Mouse (Mus musculus) MEL (cell line): ENCODE data around the gene Chst15. TPM values are rescaled to one million over a fixed set of nuclear protein-coding genes. Genes with fewer than 3 reads are reported as not detected.

Source experiments
- DNase-seq: peaks from one replicate; pipeline ENCODE4 v3.0.0; 2011; ENCODE audit warnings: low read depth, low spot score
- H3K27ac ChIP-seq: 2 replicates; pipeline ENCODE4 v1.5.1; 2012; ENCODE audit warnings: low read depth, mild to moderate bottlenecking, control low read depth, low read length, moderate library complexity; ENCODE audit not compliant: control insufficient read depth
- H3K27me3 ChIP-seq, 2 experiments: fragments of 150-350 bp in 1 of 2; sonication (generic) in 1 of 2; 2 replicates each; pipeline ENCODE4 v1.6.1; 2012; ENCODE audit warnings: low read length in 2 of 2, mild to moderate bottlenecking in 2 of 2, improper control_type of control experiment in 1 of 2, moderate library complexity in 1 of 2; ENCODE audit not compliant: insufficient read depth in 2 of 2, control insufficient read depth in 1 of 2
- H3K36me3 ChIP-seq, 2 experiments: 2 replicates each; pipeline ENCODE4 v1.6.1; 2012 to 2014; ENCODE audit warnings: low read length in 2 of 2, improper control_type of control experiment in 1 of 2, inconsistent platforms in 1 of 2, mild to moderate bottlenecking in 1 of 2; ENCODE audit not compliant: insufficient read depth in 2 of 2, control insufficient read depth in 1 of 2
- H3K4me1 ChIP-seq, 2 experiments: fragments of 150-350 bp in 1 of 2; sonication (generic) in 1 of 2; 2 replicates each; pipeline ENCODE4 v1.6.1; 2012; ENCODE audit warnings: low read length in 2 of 2, improper control_type of control experiment in 1 of 2, mild to moderate bottlenecking in 1 of 2; ENCODE audit not compliant: insufficient read depth in 2 of 2, control insufficient read depth in 1 of 2
- H3K4me3 ChIP-seq, 2 experiments: fragments of 150-350 bp in 1 of 2; sonication (generic) in 1 of 2; 2 replicates each; pipeline ENCODE4 v1.5.1; 2012; ENCODE audit warnings: low read depth in 2 of 2, low read length in 2 of 2, mild to moderate bottlenecking in 2 of 2, moderate library complexity in 2 of 2, control low read depth in 1 of 2, improper control_type of control experiment in 1 of 2; ENCODE audit not compliant: control insufficient read depth in 1 of 2, insufficient read depth in 1 of 2
- H3K79me2 ChIP-seq: 2 replicates; pipeline ENCODE4 v1.6.1; 2012; ENCODE audit warnings: mild to moderate bottlenecking, low read length, moderate library complexity; ENCODE audit not compliant: control insufficient read depth, poor library complexity, insufficient read depth
- H3K9ac ChIP-seq: 2 replicates; pipeline ENCODE4 v1.6.1; 2012; ENCODE audit warnings: low read depth, mild to moderate bottlenecking, control low read depth, low read length, moderate library complexity; ENCODE audit not compliant: control insufficient read depth, poor library complexity, severe bottlenecking
- H3K9me3 ChIP-seq: fragments of 150-350 bp; sonication (generic); replicated peaks from 2 replicates; pipeline ENCODE4 v1.6.1; 2012; ENCODE audit warnings: mild to moderate bottlenecking, low read length, improper control_type of control experiment, moderate library complexity; ENCODE audit not compliant: insufficient read depth
- BHLHE40 ChIP-seq: IDR thresholded peaks from 2 replicates; pipeline ENCODE4 v1.6.1; 2012; ENCODE audit warnings: low read depth, mild to moderate bottlenecking, inconsistent platforms, low read length, improper control_type of control experiment, borderline replicate concordance
- CHD1 ChIP-seq: IDR thresholded peaks from 2 replicates; pipeline ENCODE4 v1.6.1; 2012; ENCODE audit warnings: low read depth, mild to moderate bottlenecking, inconsistent platforms, low read length, improper control_type of control experiment
- CHD2 ChIP-seq: IDR thresholded peaks from 2 replicates; pipeline ENCODE4 v1.6.1; 2011; ENCODE audit warnings: low read length, improper control_type of control experiment
- CTCF ChIP-seq, 3 experiments: IDR thresholded peaks in 2 of 3; conservative IDR thresholded peaks in 1 of 3; 2 replicates each; pipeline ENCODE4 v1.5.1; 2011 to 2012; ENCODE audit warnings: low read length in 3 of 3, low read depth in 2 of 3, mild to moderate bottlenecking in 2 of 3, improper control_type of control experiment in 1 of 3, inconsistent platforms in 1 of 3, mixed read lengths in 1 of 3, moderate library complexity in 1 of 3; ENCODE audit not compliant: control insufficient read depth in 1 of 3, insufficient read depth in 1 of 3, poor library complexity in 1 of 3, severe bottlenecking in 1 of 3
- E2F4 ChIP-seq: IDR thresholded peaks from 2 replicates; pipeline ENCODE4 v1.6.1; 2011; ENCODE audit warnings: low read depth, low read length, improper control_type of control experiment, borderline replicate concordance
- ELF1 ChIP-seq: IDR thresholded peaks from 2 replicates; pipeline ENCODE4 v1.6.1; 2014; ENCODE audit warnings: low read depth, mild to moderate bottlenecking, inconsistent platforms, low read length, improper control_type of control experiment, moderate library complexity
- EP300 ChIP-seq, 2 experiments: IDR thresholded peaks; 2 replicates each; pipeline ENCODE4 v1.6.1; 2011; ENCODE audit warnings: improper control_type of control experiment in 2 of 2, low read length in 2 of 2, low read depth in 1 of 2, mild to moderate bottlenecking in 1 of 2
- ETS1 ChIP-seq: IDR thresholded peaks from 2 replicates; pipeline ENCODE4 v1.6.1; 2012; ENCODE audit warnings: low read depth, mild to moderate bottlenecking, inconsistent platforms, low read length, improper control_type of control experiment, moderate library complexity
- GABPA ChIP-seq: IDR thresholded peaks from 2 replicates; pipeline ENCODE4 v1.6.1; 2012; ENCODE audit warnings: low read depth, mild to moderate bottlenecking, inconsistent platforms, low read length, improper control_type of control experiment, moderate library complexity
- GATA1 ChIP-seq: IDR thresholded peaks from 2 replicates; pipeline ENCODE4 v1.6.1; 2011; ENCODE audit warnings: low read depth, low read length, improper control_type of control experiment
- HCFC1 ChIP-seq: IDR thresholded peaks from 2 replicates; pipeline ENCODE4 v1.6.1; 2012; ENCODE audit warnings: low read depth, mild to moderate bottlenecking, inconsistent platforms, low read length, improper control_type of control experiment, moderate library complexity
- MAFK ChIP-seq: IDR thresholded peaks from 2 replicates; pipeline ENCODE4 v1.6.1; 2011; ENCODE audit warnings: low read depth, mild to moderate bottlenecking, low read length, improper control_type of control experiment, borderline replicate concordance
- MAX ChIP-seq: IDR thresholded peaks from 2 replicates; pipeline ENCODE4 v1.6.1; 2011; ENCODE audit warnings: low read length, improper control_type of control experiment
- MXI1 ChIP-seq: IDR thresholded peaks from 2 replicates; pipeline ENCODE4 v1.6.1; 2011; ENCODE audit warnings: mild to moderate bottlenecking, low read depth, low read length, improper control_type of control experiment
- MYB ChIP-seq: IDR thresholded peaks from 2 replicates; pipeline ENCODE4 v1.6.1; 2011; ENCODE audit warnings: mild to moderate bottlenecking, low read depth, low read length, improper control_type of control experiment
- NELFE ChIP-seq: IDR thresholded peaks from 2 replicates; pipeline ENCODE4 v1.6.1; 2011; ENCODE audit warnings: low read depth, low read length, improper control_type of control experiment
- NRF1 ChIP-seq: IDR thresholded peaks from 2 replicates; pipeline ENCODE4 v1.6.1; 2014; ENCODE audit warnings: low read depth, mild to moderate bottlenecking, inconsistent platforms, low read length, improper control_type of control experiment, moderate library complexity; ENCODE audit not compliant: poor library complexity, insufficient read depth, severe bottlenecking
- POLR2A ChIP-seq, 2 experiments: IDR thresholded peaks; 2 replicates each; pipeline ENCODE4 v1.6.1; 2011 to 2012; ENCODE audit warnings: low read length in 2 of 2, mild to moderate bottlenecking in 2 of 2, control low read depth in 1 of 2, improper control_type of control experiment in 1 of 2, low read depth in 1 of 2, moderate library complexity in 1 of 2; ENCODE audit not compliant: control insufficient read depth in 1 of 2, insufficient read depth in 1 of 2, poor library complexity in 1 of 2
- POLR2AphosphoS2 ChIP-seq: IDR thresholded peaks from 2 replicates; pipeline ENCODE4 v1.6.1; 2011; ENCODE audit warnings: low read length, improper control_type of control experiment
- POLR2AphosphoS5 ChIP-seq: IDR thresholded peaks from 2 replicates; pipeline ENCODE4 v1.6.1; 2012; ENCODE audit warnings: low read depth, borderline replicate concordance, mild to moderate bottlenecking, inconsistent platforms, low read length, moderate library complexity, mixed read lengths
- RAD21 ChIP-seq: IDR thresholded peaks from 2 replicates; pipeline ENCODE4 v1.6.1; 2011; ENCODE audit warnings: mild to moderate bottlenecking, low read depth, low read length, improper control_type of control experiment
- RCOR1 ChIP-seq: IDR thresholded peaks from 2 replicates; pipeline ENCODE4 v1.6.1; 2012; ENCODE audit warnings: low read depth, mild to moderate bottlenecking, inconsistent platforms, low read length, improper control_type of control experiment
- SIN3A ChIP-seq: IDR thresholded peaks from 2 replicates; pipeline ENCODE4 v1.6.1; 2012; ENCODE audit warnings: low read length, improper control_type of control experiment, inconsistent platforms
- SMC3 ChIP-seq: IDR thresholded peaks from 2 replicates; pipeline ENCODE4 v1.6.1; 2011; ENCODE audit warnings: low read depth, low read length, improper control_type of control experiment
- TAL1 ChIP-seq: IDR thresholded peaks from 2 replicates; pipeline ENCODE4 v1.6.1; 2012; ENCODE audit warnings: mild to moderate bottlenecking, inconsistent platforms, low read length, moderate library complexity, mixed read lengths
- TBP ChIP-seq: IDR thresholded peaks from 2 replicates; pipeline ENCODE4 v1.8.0; 2011; ENCODE audit warnings: low read depth, low read length, improper control_type of control experiment
- USF1 ChIP-seq: IDR thresholded peaks from 2 replicates; pipeline ENCODE4 v1.6.1; 2014; ENCODE audit warnings: low read depth, mild to moderate bottlenecking, inconsistent platforms, low read length, improper control_type of control experiment, moderate library complexity
- USF2 ChIP-seq, 2 experiments: IDR thresholded peaks; 2 replicates each; pipeline ENCODE4 v1.6.1; 2011 to 2012; ENCODE audit warnings: improper control_type of control experiment in 2 of 2, low read length in 2 of 2, borderline replicate concordance in 1 of 2, inconsistent platforms in 1 of 2, low read depth in 1 of 2, mild to moderate bottlenecking in 1 of 2; ENCODE audit not compliant: insufficient read depth in 1 of 2
- ZMIZ1 ChIP-seq: IDR thresholded peaks from 2 replicates; pipeline ENCODE4 v1.6.1; 2012; ENCODE audit warnings: low read depth, mild to moderate bottlenecking, inconsistent platforms, low read length, improper control_type of control experiment, moderate library complexity
- polyA plus RNA-seq, 2 experiments: library from polyadenylated mRNA; stranded (reverse) in 1 of 2; unstranded in 1 of 2; fragments of >175 nt in 1 of 2; fragments of >200 nt in 1 of 2; gene quantifications; 2 replicates each; pipeline versions ENCODE4 v1.2.1 to v1.2.4; 2012; ENCODE audit warnings: low replicate concordance in 2 of 2, low read depth in 1 of 2; ENCODE audit not compliant: insufficient read length in 2 of 2, insufficient read depth in 1 of 2, missing spikeins in 1 of 2
- total RNA-seq: library from RNA; depleted of rRNA; stranded (reverse); fragments of 300-350 nt; gene quantifications from 2 replicates; pipeline ENCODE4 v1.2.3, GENCODE M21; 2012

The Chst15 gene
- total and polyA plus RNA-seq, 3 experiments = 14.9 to 18.1 TPM; not detected in 1

DNA sequence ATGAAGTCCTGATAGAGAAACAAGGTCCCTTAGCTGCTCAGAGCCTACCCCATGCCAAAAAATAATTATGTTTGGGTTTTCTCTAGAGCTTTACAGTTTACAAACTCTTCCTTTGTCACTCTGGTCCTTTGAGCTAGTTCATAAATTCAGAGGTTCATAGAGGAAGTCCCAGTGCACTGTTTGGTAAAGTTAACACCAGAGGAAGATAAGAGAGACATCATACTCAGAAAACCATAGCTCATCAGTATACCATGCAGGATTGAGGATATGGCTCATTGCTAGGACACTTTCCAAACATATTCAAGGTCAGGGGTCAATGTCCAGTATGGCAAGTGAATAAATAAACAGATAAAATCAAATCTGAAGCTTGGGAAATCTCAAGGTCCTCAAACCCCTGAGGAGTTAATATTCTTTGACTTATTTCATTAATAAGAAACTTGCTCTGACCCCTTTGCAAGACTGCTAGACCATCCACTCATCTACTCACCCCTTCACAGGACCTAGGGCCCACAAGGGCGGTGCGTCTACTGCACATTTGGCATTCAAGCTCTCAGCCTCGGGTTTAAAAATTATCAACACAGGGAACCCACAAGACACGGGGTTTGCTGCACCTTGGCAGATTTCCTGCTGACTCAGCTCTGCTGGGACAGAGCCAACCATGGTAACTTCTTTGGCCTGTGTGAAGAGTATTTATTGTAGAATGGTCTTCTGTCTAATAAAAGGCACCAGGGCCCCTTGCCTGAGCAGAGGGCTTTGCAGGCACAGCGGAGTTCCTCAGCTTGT lies 8.7 kb upstream of the Chst15 start (continued):
- TF ChIP-seq ETS1 (peak; percentile 87), CTCF (IDR thresholded peaks at IDR 0.05 in 2 of 3, conservative IDR thresholded peaks at IDR 0.05 in 1 of 3; ENCODE audit: control insufficient read depth in 1 of 3, insufficient read depth in 1 of 3, low read depth in 2 of 3, low read length in 3 of 3, poor library complexity in 1 of 3, severe bottlenecking in 1 of 3) (no peak), TAL1 (peak; percentile 44), EP300 (IDR thresholded peaks at IDR 0.05; ENCODE audit: low read depth in 1 of 2, low read length in 2 of 2) (peak; percentile 72 to 74)

DNA sequence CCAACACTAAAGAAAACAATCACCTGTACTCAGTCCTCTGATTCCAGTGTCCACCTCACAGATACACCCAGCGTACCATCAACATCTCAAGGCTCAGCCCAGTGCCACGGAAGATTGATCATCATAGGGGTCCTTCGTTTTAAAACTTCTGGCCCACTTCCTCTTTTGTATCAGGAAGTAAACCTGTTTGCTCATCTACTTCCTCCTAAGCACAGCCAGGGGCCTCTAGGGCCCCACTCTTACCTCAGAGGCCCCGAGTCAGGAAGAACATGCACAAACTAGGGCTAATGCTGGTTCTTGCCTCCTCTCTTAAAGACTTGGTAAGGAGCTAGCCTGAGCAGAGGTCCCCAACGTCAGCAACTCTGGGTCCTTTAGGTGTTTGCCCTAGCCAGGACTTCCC lies 6.4 kb upstream of the Chst15 start:
- no peaks in the 10 kb centered on the region for H3K9me3 ChIP-seq
- DNase-seq = peak; percentile 84
- H3K79me2 ChIP-seq = no peaks in the 10 kb centered on the region

More for the DNA sequence above, 6.4 kb upstream of the Chst15 start:
- no peaks in the 10 kb centered on the region for H3K27me3 ChIP-seq
- H3K36me3 ChIP-seq = peaks cover 0 to 53% of the 10 kb centered on the region in 2 experiments; a peak in 2 of 4 replicates
- peaks cover 25 to 49% of the 10 kb centered on the region in 2 experiments for H3K4me1 ChIP-seq
- TF ChIP-seq SMC3 = no peak
- TF ChIP-seq POLR2AphosphoS2 = no peak
- TF ChIP-seq TBP = peak; percentile 73
- no peak for TF ChIP-seq CTCF (IDR thresholded peaks at IDR 0.05 in 2 of 3, conservative IDR thresholded peaks at IDR 0.05 in 1 of 3; ENCODE audit: control insufficient read depth in 1 of 3, insufficient read depth in 1 of 3, low read depth in 2 of 3, low read length in 3 of 3, poor library complexity in 1 of 3, severe bottlenecking in 1 of 3)
- TF ChIP-seq CHD1 = no peak
- no peak for TF ChIP-seq MXI1
- no peak for TF ChIP-seq USF1
- peak; percentile 51; the same call in 1 of the 2 replicates for TF ChIP-seq SIN3A
- peak in 1 of 2 experiments; percentile 54; a peak in 2 of 4 replicates for TF ChIP-seq POLR2A (IDR thresholded peaks at IDR 0.05; ENCODE audit: control insufficient read depth in 1 of 2, insufficient read depth in 1 of 2, low read depth in 1 of 2, low read length in 2 of 2, poor library complexity in 1 of 2)
- 0 out of 2 replicates have a peak, but pooled peaks have one; percentile 27 for TF ChIP-seq NELFE
- peak; percentile 69; the same call in 1 of the 2 replicates for TF ChIP-seq ETS1
- no peak for TF ChIP-seq CHD2
- TF ChIP-seq NRF1 = no peak
- no peak for TF ChIP-seq RAD21
- 0 out of 2 replicates have a peak, but pooled peaks have one; percentile 11 for TF ChIP-seq RCOR1
- peak; percentile 70 to 74; a peak in 3 of 4 replicates for TF ChIP-seq EP300 (IDR thresholded peaks at IDR 0.05; ENCODE audit: low read depth in 1 of 2, low read length in 2 of 2)
- TF ChIP-seq GABPA = no peak
- TF ChIP-seq POLR2AphosphoS5 = no peak
- TF ChIP-seq ELF1 = peak; percentile 87
- no peak for TF ChIP-seq BHLHE40
- TF ChIP-seq GATA1 = peak; percentile 10; the same call in 1 of the 2 replicates
- TF ChIP-seq MAFK = no peak
- 0 out of 2 replicates have a peak, but pooled peaks have one; percentile 29 for TF ChIP-seq E2F4
- TF ChIP-seq ZMIZ1 = no peak
- peak; percentile 42; the same call in 1 of the 2 replicates for TF ChIP-seq HCFC1
- TF ChIP-seq MYB = no peak
- TF ChIP-seq USF2 (IDR thresholded peaks at IDR 0.05; ENCODE audit: borderline replicate concordance in 1 of 2, insufficient read depth in 1 of 2, low read depth in 1 of 2, low read length in 2 of 2) = no peak
- TF ChIP-seq MAX = no peak
- H3K4me3 ChIP-seq = peak overlapping the region in 1 of 2 experiments; percentile 16; a peak in 3 of 4 replicates
- H3K27ac ChIP-seq = peak overlapping the region; percentile 80
- peak overlapping the region; percentile 53 for H3K9ac ChIP-seq
